8 mouse cellular contexts compared by ENCODE assay signal in genomic region chr9:66276697-66277385, GRCm38 (mm10).
DNase-seq lines count a peak whose midpoint lies in the region; ATAC-seq and TF ChIP-seq lines count a peak whose summit lies in the region.

No protein-coding gene starts in this region.

- no peak for TF ChIP-seq POLR2A in CH12.LX (IDR thresholded peaks at IDR 0.05; ENCODE audit: low read depth, low read length)

- peak; percentile 65 for ATAC-seq in intestine, embryonic 15.5 days
- peak; percentile 80 for ATAC-seq in liver, embryonic 15.5 days (ENCODE audit: insufficient read depth)
- peak; percentile 61 for ATAC-seq in stomach, embryonic 15.5 days (ENCODE audit: insufficient read depth, low FRiP score, low read depth)

- H3K27me3 ChIP-seq in CH12.LX (replicated peaks), result no peaks in the 10 kb centered on the region
- no peaks in the 10 kb centered on the region for H3K27me3 ChIP-seq in intestine, embryonic 15.5 days (replicated peaks)
- peaks cover 10% of the 10 kb centered on the region; the same call in 1 of the 2 replicates for H3K27me3 ChIP-seq in liver, embryonic 15.5 days
- H3K27me3 ChIP-seq in stomach, embryonic 15.5 days (replicated peaks), result no peaks in the 10 kb centered on the region

- dilution Hi-C loops in CH12.LX (cut with MboI; ENCODE audit: extremely low pct_ligation_motif_present, extremely low pct_unique_long_range_greater_than_20kb, low sequenced_read_pairs), result no loop called here

- H3K4me3 ChIP-seq in CH12.LX (replicated peaks in 1 of 3; ENCODE audit: low read depth in 2 of 3, low read length in 2 of 3, poor library complexity in 1 of 3), result no peak overlapping the region
- H3K4me3 ChIP-seq in intestine, embryonic 15.5 days (replicated peaks), result no peak overlapping the region
- H3K4me3 ChIP-seq in liver, embryonic 15.5 days (replicated peaks), result no peak overlapping the region
- no peak overlapping the region for H3K4me3 ChIP-seq in stomach, embryonic 15.5 days (replicated peaks)

- 22% methylated on average over 14 of the region's 14 CpGs for WGBS in intestine, embryonic 15.5 days
- 7% methylated on average over 14 of the region's 14 CpGs for WGBS in liver, embryonic 15.5 days (ENCODE audit: insufficient replicate concordance)
- 23% methylated on average over 14 of the region's 14 CpGs for WGBS in stomach, embryonic 15.5 days

- TF ChIP-seq EP300 in CH12.LX (IDR thresholded peaks at IDR 0.05; ENCODE audit: low read length), result peak; percentile 49; the same call in 1 of the 2 replicates

- no peak overlapping the region; the same call in 1 of the 2 replicates for H3K4me2 ChIP-seq in CH12.LX (ENCODE audit: insufficient read depth, low read depth, poor library complexity, severe bottlenecking)
- H3K4me2 ChIP-seq in intestine, embryonic 15.5 days (replicated peaks), result no peak overlapping the region
- 0 out of 2 replicates have a peak overlapping the region, but pooled peaks have one; percentile 7 for H3K4me2 ChIP-seq in liver, embryonic 15.5 days
- H3K4me2 ChIP-seq in stomach, embryonic 15.5 days, result no peak overlapping the region

- no peak for TF ChIP-seq RAD21 in CH12.LX (IDR thresholded peaks at IDR 0.05; ENCODE audit: low read depth, low read length)

- H3K9me3 ChIP-seq in CH12.LX (replicated peaks; ENCODE audit: low read length), result no peaks in the 10 kb centered on the region
- no peaks in the 10 kb centered on the region for H3K9me3 ChIP-seq in intestine, embryonic 15.5 days
- no peaks in the 10 kb centered on the region for H3K9me3 ChIP-seq in liver, embryonic 15.5 days (replicated peaks)
- H3K9me3 ChIP-seq in stomach, embryonic 15.5 days, result no peaks in the 10 kb centered on the region

- TF ChIP-seq CTCF in CH12.LX (conservative IDR thresholded peaks at IDR 0.05 in 1 of 2, IDR thresholded peaks at IDR 0.05 in 1 of 2; ENCODE audit: low read depth in 2 of 2, low read length in 2 of 2), result no peak

- in situ Hi-C loops in CH12.LX (cut with MboI; ENCODE audit: low pct_ligation_motif_present, low pct_unique_long_range_greater_than_20kb, low sequenced_read_pairs), result loop anchor here (25.0 kb wide), 1 partner anchor 335 kb away; no protein-coding TSS in a partner anchor

- 0 out of 2 replicates have a peak overlapping the region, but pooled peaks have one; percentile 9 for H3K9ac ChIP-seq in CH12.LX (ENCODE audit: insufficient read depth, low read depth)
- H3K9ac ChIP-seq in intestine, embryonic 15.5 days, result no peak overlapping the region
- no peak overlapping the region for H3K9ac ChIP-seq in liver, embryonic 15.5 days
- no peak overlapping the region for H3K9ac ChIP-seq in stomach, embryonic 15.5 days

- DNase-seq in CH12.LX (ENCODE audit: extremely low read depth), result peak; percentile 58
- peak; percentile 77 for DNase-seq in adrenal gland, adult 2 months
- peak; percentile 69 for DNase-seq in forelimb bud, embryonic 11.5 days (ENCODE audit: low read depth, low spot score)
- DNase-seq in natural killer cell, adult 2 months (ENCODE audit: low spot score in 2 of 2), result no peak
- DNase-seq in thymus, postnatal 14 days, result no peak

- no peaks in the 10 kb centered on the region for H3K79me2 ChIP-seq in CH12.LX (replicated peaks; ENCODE audit: control insufficient read depth, extremely low read depth, insufficient read depth, poor library complexity, severe bottlenecking)

- H3K4me1 ChIP-seq in CH12.LX (ENCODE audit: control insufficient read depth in 1 of 2, insufficient read depth in 2 of 2), result peaks cover 42 to 96% of the 10 kb centered on the region in 2 experiments
- H3K4me1 ChIP-seq in intestine, embryonic 15.5 days (replicated peaks), result peaks cover 20% of the 10 kb centered on the region
- peaks cover 20% of the 10 kb centered on the region for H3K4me1 ChIP-seq in liver, embryonic 15.5 days (replicated peaks)
- H3K4me1 ChIP-seq in stomach, embryonic 15.5 days, result peaks cover 8% of the 10 kb centered on the region; the same call in 1 of the 2 replicates

- H3K27ac ChIP-seq in CH12.LX (ENCODE audit: insufficient read depth, low read depth), result peak overlapping the region; percentile 85
- H3K27ac ChIP-seq in intestine, embryonic 15.5 days, result peak overlapping the region; percentile 58; the same call in 1 of the 2 replicates
- peak overlapping the region; percentile 41; the same call in 1 of the 2 replicates for H3K27ac ChIP-seq in liver, embryonic 15.5 days (replicated peaks)
- peak overlapping the region; percentile 41; the same call in 1 of the 2 replicates for H3K27ac ChIP-seq in stomach, embryonic 15.5 days

- peaks cover 0 to 12% of the 10 kb centered on the region in 2 experiments for H3K36me3 ChIP-seq in CH12.LX (replicated peaks in 1 of 2; ENCODE audit: control insufficient read depth in 1 of 2, insufficient read depth in 1 of 2, low read length in 1 of 2)
- no peaks in the 10 kb centered on the region for H3K36me3 ChIP-seq in intestine, embryonic 15.5 days
- H3K36me3 ChIP-seq in liver, embryonic 15.5 days (replicated peaks), result peaks cover 2% of the 10 kb centered on the region; the same call in 1 of the 2 replicates
- H3K36me3 ChIP-seq in stomach, embryonic 15.5 days, result no peaks in the 10 kb centered on the region

TF ChIP-seq in CH12.LX, 34 proteins besides CTCF, POLR2A, EP300 and RAD21:
- TF ChIP-seq ELF1 (IDR thresholded peaks at IDR 0.05; ENCODE audit: low read depth, low read length) (peak; percentile 80), MXI1 (IDR thresholded peaks at IDR 0.05; ENCODE audit: low read depth, low read length) (no peak), USF1 (IDR thresholded peaks at IDR 0.05; ENCODE audit: low read depth, low read length) (no peak), BHLHE40 (IDR thresholded peaks at IDR 0.05; ENCODE audit: low read depth, low read length) (no peak), KAT2A (IDR thresholded peaks at IDR 0.05; ENCODE audit: insufficient replicate concordance, low read length) (no peak), IRF4 (IDR thresholded peaks at IDR 0.05; ENCODE audit: low read depth, low read length) (no peak; the same call in 1 of the 2 replicates), ETS1 (conservative IDR thresholded peaks at IDR 0.05; ENCODE audit: low read depth, low read length) (peak; percentile 87), NELFE (IDR thresholded peaks at IDR 0.05; ENCODE audit: low read depth, low read length) (no peak), UBTF (IDR thresholded peaks at IDR 0.05; ENCODE audit: low read depth, low read length) (no peak), TCF12 (IDR thresholded peaks at IDR 0.05; ENCODE audit: low read depth, low read length) (peak; percentile 57; the same call in 1 of the 2 replicates), HCFC1 (IDR thresholded peaks at IDR 0.05; ENCODE audit: low read depth, low read length) (no peak), MAX (IDR thresholded peaks at IDR 0.05; ENCODE audit: low read length) (no peak), SIN3A (IDR thresholded peaks at IDR 0.05; ENCODE audit: low read length) (no peak), TBP (conservative IDR thresholded peaks at IDR 0.05; ENCODE audit: low read depth, low read length) (no peak), PAX5 (IDR thresholded peaks at IDR 0.05; ENCODE audit: low read length) (no peak), ZC3H11A (IDR thresholded peaks at IDR 0.05; ENCODE audit: low read depth, low read length) (no peak), JUND (conservative IDR thresholded peaks at IDR 0.05; ENCODE audit: low read depth, low read length) (no peak)

Comparison
In these comparisons a context has a peak if more than half of its experiments do, and no peak if none do; other contexts are left out.
1. DNase-seq: peak in CH12.LX (single experiment), adrenal gland, adult 2 months (single experiment) and forelimb bud, embryonic 11.5 days (single experiment); none in natural killer cell, adult 2 months (0 of 2) and thymus, postnatal 14 days (single experiment).
2. Peak in every context shown above with its lines, with median percentiles within 50 percentile points of each other: H3K27ac ChIP-seq and ATAC-seq.